Mouse (Mus musculus): ENCODE results near the gene Dkkl1. TPM values are rescaled to one million over a fixed set of nuclear protein-coding genes. Genes with fewer than 3 reads are reported as not detected.

Dkkl1 gene
- total and polyA plus RNA-seq, 3 experiments = 9.2 to 32.0 TPM; not detected in 1

DNA sequence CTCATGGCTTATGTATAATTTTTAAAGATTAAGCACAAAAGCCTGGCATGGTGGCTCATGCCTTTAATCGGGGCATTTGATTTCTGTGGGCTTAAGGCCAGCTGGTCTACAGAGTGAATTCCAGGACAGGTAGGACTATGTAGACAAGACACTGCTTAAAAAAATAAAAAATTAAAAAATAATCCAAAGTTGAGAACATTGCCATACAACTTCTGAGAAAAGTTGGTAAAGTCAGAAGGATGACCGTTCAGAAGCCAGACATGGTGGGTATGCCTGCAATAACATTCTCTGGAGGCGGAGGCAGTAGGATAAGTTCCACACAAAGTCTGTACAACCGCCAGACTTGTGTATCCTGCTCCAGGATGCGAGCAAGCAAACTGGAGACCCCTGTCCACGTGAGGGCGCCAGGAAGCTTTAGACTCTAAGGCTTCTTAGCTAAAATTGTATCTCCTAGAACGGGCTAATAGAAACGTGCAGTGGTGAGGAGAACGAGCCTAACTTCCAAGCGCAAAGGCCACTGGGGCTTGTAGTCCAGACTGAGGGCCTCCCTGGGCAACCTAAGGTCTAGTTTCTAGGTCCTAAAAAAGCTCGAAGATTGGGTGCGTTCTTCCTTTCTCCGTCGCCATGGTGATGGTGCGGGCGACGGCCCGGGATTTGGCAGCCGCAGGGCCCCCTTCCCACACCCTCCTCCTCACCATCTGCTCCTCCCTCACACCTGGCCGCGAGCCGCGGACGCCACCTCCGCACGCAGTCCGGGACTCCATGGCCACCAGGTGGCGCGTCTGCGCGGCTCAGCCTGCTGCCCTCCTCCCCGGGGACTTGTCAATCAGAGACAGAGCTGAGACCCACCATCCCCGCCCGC lies 50.1 kb downstream of the Dkkl1 start (continued):
- TF ChIP-seq TAL1 (IDR thresholded peaks at IDR 0.05; ENCODE audit: low read length) (no peak), KAT2A (conservative IDR thresholded peaks at IDR 0.05; ENCODE audit: low read depth, low read length) (peak; percentile 56; the same call in 1 of the 2 replicates)

DNA sequence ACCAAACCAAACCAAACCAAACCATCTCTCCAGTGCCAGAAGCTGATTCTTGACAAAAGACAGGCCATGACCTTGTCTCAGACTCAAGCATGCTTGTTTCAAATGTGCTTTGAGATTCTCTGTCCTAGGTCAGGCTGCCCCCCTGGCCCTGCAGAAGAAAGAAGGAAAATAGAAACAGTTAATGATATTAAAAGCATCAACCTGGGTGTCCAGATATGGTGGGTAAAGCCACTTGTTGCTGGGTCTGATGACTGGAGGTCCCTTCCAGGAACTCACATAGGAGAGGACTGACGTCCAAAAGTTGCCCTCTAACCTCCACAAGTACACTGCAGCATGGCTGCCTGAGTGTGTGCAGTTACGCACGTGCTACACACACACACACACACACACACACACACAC lies 51.1 kb downstream of the Dkkl1 start:
- peaks cover 0 to 3% of the 10 kb centered on the region in 2 experiments; a peak in 3 of 4 replicates for H3K4me1 ChIP-seq (ENCODE audit: control insufficient read depth in 1 of 2, insufficient read depth in 2 of 2, low read length in 2 of 2)
- no peak overlapping the region for H3K9ac ChIP-seq (ENCODE audit: control insufficient read depth, low read depth, low read length, poor library complexity, severe bottlenecking)
- no peaks in the 10 kb centered on the region for H3K79me2 ChIP-seq (ENCODE audit: control insufficient read depth, insufficient read depth, low read length, poor library complexity)
- peaks cover 0 to 4% of the 10 kb centered on the region in 2 experiments; a peak in 1 of 4 replicates for H3K36me3 ChIP-seq (ENCODE audit: control insufficient read depth in 1 of 2, insufficient read depth in 2 of 2, low read length in 2 of 2)
- no peak overlapping the region for H3K4me3 ChIP-seq (ENCODE audit: control insufficient read depth in 1 of 2, insufficient read depth in 1 of 2, low read depth in 2 of 2, low read length in 2 of 2)
- DNase-seq (ENCODE audit: low read depth, low spot score) = no peak
- no peaks in the 10 kb centered on the region for H3K9me3 ChIP-seq (replicated peaks; ENCODE audit: insufficient read depth, low read length)
- H3K27me3 ChIP-seq (ENCODE audit: control insufficient read depth in 1 of 2, insufficient read depth in 2 of 2, low read length in 2 of 2) = peaks cover 4 to 9% of the 10 kb centered on the region in 2 experiments; a peak in 3 of 4 replicates
- TF ChIP-seq ZC3H11A (IDR thresholded peaks at IDR 0.05; ENCODE audit: low read depth, low read length) (no peak), RAD21 (IDR thresholded peaks at IDR 0.05; ENCODE audit: low read depth, low read length) (no peak)
- no peak overlapping the region for H3K27ac ChIP-seq (ENCODE audit: control insufficient read depth, low read depth, low read length)

DNA sequence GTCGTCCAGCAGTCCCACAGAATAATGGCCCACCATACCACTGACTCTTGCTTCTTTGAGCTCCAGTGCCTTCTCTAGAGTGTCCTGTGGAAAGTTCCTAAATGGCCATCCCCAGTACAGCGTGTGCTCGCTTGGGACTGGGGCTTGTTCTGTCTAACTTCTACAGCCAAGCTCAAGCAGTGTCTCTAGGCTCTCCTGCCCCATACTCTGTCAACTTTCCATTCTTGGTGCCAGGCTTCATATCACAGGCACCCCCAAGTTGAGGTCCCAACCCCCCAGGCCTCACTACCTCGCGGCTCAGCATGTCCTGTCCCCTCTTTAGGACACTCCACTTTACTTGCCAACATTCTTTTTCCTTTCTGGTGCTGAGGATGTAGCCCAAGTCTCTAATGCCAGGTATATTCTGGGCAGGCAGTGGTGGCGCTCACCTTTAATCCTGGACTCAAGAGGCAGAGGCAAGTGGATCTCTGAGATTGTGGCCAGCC lies 51.6 kb downstream of the Dkkl1 start:
- no peaks in the 10 kb centered on the region for H3K9me3 ChIP-seq (replicated peaks; ENCODE audit: insufficient read depth, low read length)
- H3K27me3 ChIP-seq (ENCODE audit: control insufficient read depth in 1 of 2, insufficient read depth in 2 of 2, low read length in 2 of 2) = peaks cover 4 to 6% of the 10 kb centered on the region in 2 experiments; a peak in 3 of 4 replicates
- H3K27ac ChIP-seq (ENCODE audit: control insufficient read depth, low read depth, low read length) = no peak overlapping the region
- no peak overlapping the region for H3K9ac ChIP-seq (ENCODE audit: control insufficient read depth, low read depth, low read length, poor library complexity, severe bottlenecking)
- H3K4me1 ChIP-seq (ENCODE audit: control insufficient read depth in 1 of 2, insufficient read depth in 2 of 2, low read length in 2 of 2) = peaks cover 1 to 8% of the 10 kb centered on the region in 2 experiments
- no peaks in the 10 kb centered on the region for H3K79me2 ChIP-seq (ENCODE audit: control insufficient read depth, insufficient read depth, low read length, poor library complexity)
- DNase-seq (ENCODE audit: low read depth, low spot score) = no peak
- no peak overlapping the region for H3K4me3 ChIP-seq (ENCODE audit: control insufficient read depth in 1 of 2, insufficient read depth in 1 of 2, low read depth in 2 of 2, low read length in 2 of 2)
- no peak for TF ChIP-seq TAL1 (IDR thresholded peaks at IDR 0.05; ENCODE audit: low read length)
- TF ChIP-seq USF1 (IDR thresholded peaks at IDR 0.05; ENCODE audit: low read depth, low read length) = no peak
- no peak for TF ChIP-seq TBP (IDR thresholded peaks at IDR 0.05; ENCODE audit: low read depth, low read length)
- TF ChIP-seq CHD2 (IDR thresholded peaks at IDR 0.05; ENCODE audit: low read length) = no peak
- TF ChIP-seq POLR2AphosphoS5 (IDR thresholded peaks at IDR 0.05; ENCODE audit: borderline replicate concordance, low read depth, low read length) = no peak
- no peak for TF ChIP-seq MYB (IDR thresholded peaks at IDR 0.05; ENCODE audit: low read depth, low read length)
- no peak for TF ChIP-seq MXI1 (IDR thresholded peaks at IDR 0.05; ENCODE audit: low read depth, low read length)
- TF ChIP-seq JUND (IDR thresholded peaks at IDR 0.05; ENCODE audit: low read depth, low read length) = no peak
- TF ChIP-seq ETS1 (IDR thresholded peaks at IDR 0.05; ENCODE audit: low read depth, low read length) = no peak
- no peak for TF ChIP-seq TCF12 (IDR thresholded peaks at IDR 0.05; ENCODE audit: low read depth, low read length)
- no peak for TF ChIP-seq BHLHE40 (IDR thresholded peaks at IDR 0.05; ENCODE audit: borderline replicate concordance, low read depth, low read length)
- TF ChIP-seq GATA1 (IDR thresholded peaks at IDR 0.05; ENCODE audit: low read depth, low read length) = no peak
- peaks cover 0 to 5% of the 10 kb centered on the region in 2 experiments; a peak in 2 of 4 replicates for H3K36me3 ChIP-seq (ENCODE audit: control insufficient read depth in 1 of 2, insufficient read depth in 2 of 2, low read length in 2 of 2)
